Mouse (Mus musculus) 3T3-L1 (cell line): ENCODE results near the gene Tusc2.

Experiments used
- DNase-seq: peaks from one replicate; pipeline ENCODE4 v3.0.0-alpha.2; 2015; ENCODE audit warnings: low read depth, low spot score

Gene Tusc2

GRCm38 (mm10) chr9:107563029-107563581, at the start of gene Tusc2:
Gene Tusc2 (plus strand): TSS chr9:107563255.
- peak; percentile 96 for DNase-seq

GRCm38 (mm10) chr9:107514303-107514955, 48.6 kb upstream of the Tusc2 start:
- DNase-seq: peak; percentile 74

- DNase-seq: no peak
Observed at GRCm38 (mm10) chr9:107520331-107520730, 42.7 kb upstream of the Tusc2 start.

GRCm38 (mm10) chr9:107521190-107521589, 41.9 kb upstream of the Tusc2 start:
- DNase-seq: no peak

GRCm38 (mm10) chr9:107521711-107522399, 41.2 kb upstream of the Tusc2 start:
- DNase-seq: no peak

- DNase-seq: no peak
Observed at GRCm38 (mm10) chr9:107522400-107522711, 40.7 kb upstream of the Tusc2 start.

- DNase-seq: no peak
Observed at GRCm38 (mm10) chr9:107526198-107527026, 36.6 kb upstream of the Tusc2 start.

- peak; percentile 98 for DNase-seq
Observed at GRCm38 (mm10) chr9:107533791-107534407, 29.2 kb upstream of the Tusc2 start, which contains the start of gene Tmem115. Gene Tmem115 (plus strand): TSS chr9:107533945.

- DNase-seq: peak; percentile 39
Observed at GRCm38 (mm10) chr9:107534408-107535202, 28.4 kb upstream of the Tusc2 start.

- no peak for DNase-seq
Observed at GRCm38 (mm10) chr9:107538231-107538630, 24.8 kb upstream of the Tusc2 start.

- DNase-seq: no peak
Observed at GRCm38 (mm10) chr9:107538711-107539110, 24.3 kb upstream of the Tusc2 start.

- no peak for DNase-seq
Observed at GRCm38 (mm10) chr9:107539940-107540339, 23.1 kb upstream of the Tusc2 start.

GRCm38 (mm10) chr9:107540420-107540819, 22.6 kb upstream of the Tusc2 start:
- no peak for DNase-seq

- no peak for DNase-seq
Observed at GRCm38 (mm10) chr9:107541005-107541404, 22.1 kb upstream of the Tusc2 start.

- DNase-seq: peak; percentile 94
Observed at GRCm38 (mm10) chr9:107541474-107542351, 21.3 kb upstream of the Tusc2 start, which contains the start of the genes Cyb561d2 and Nprl2. Gene Cyb561d2 (minus strand): TSS chr9:107542193. Gene Nprl2 (plus strand): TSS chr9:107542226.

- no peak for DNase-seq
Observed at GRCm38 (mm10) chr9:107542352-107542686, 20.7 kb upstream of the Tusc2 start.

GRCm38 (mm10) chr9:107542721-107543120, 20.3 kb upstream of the Tusc2 start:
- no peak for DNase-seq

- DNase-seq: no peak
Observed at GRCm38 (mm10) chr9:107543299-107543698, 19.8 kb upstream of the Tusc2 start.

- no peak for DNase-seq
Observed at GRCm38 (mm10) chr9:107544196-107544700, 18.8 kb upstream of the Tusc2 start.

GRCm38 (mm10) chr9:107544729-107545128, 18.3 kb upstream of the Tusc2 start:
- no peak for DNase-seq
